27 mouse cellular contexts compared by ENCODE assay signal in the genomic region with DNA sequence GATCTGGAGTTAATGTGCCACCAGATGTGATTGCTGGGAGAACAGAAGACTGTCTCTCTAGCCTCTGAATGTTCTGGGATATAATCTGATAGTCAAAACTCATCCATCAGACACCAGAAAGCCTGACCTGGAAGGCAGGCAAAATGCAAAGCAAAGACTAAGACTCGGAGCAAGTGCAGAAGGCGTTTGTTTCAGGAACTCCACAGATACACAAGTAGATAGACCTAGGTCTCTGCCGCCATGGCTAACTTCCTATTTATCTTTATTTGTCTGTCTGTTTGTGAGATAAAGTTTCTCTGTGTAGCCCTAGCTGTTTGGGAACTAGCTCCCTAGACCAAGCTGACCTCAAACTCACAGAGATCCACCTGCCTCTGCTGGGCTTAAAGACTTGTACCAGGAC. TPM values are rescaled to one million over a fixed set of nuclear protein-coding genes. Genes with fewer than 3 reads are reported as not detected.
"Had no signal": no experiment of that assay in that cellular context is flagged by ENCODE, and none has a peak within 500 bp of the region (broad histone marks: within the 10 kb centered on the region; RNA-seq: fewer than 3 reads in every experiment).

No protein-coding gene starts in this region.

- ATAC-seq: forebrain, embryonic 13.5 days; forebrain, embryonic 14.5 days; forebrain, embryonic 15.5 days; forebrain, embryonic 16.5 days; forebrain, postnatal 0 days had no signal

- H3K36me3 ChIP-seq: embryonic facial prominence, embryonic 10.5 days; embryonic facial prominence, embryonic 12.5 days; embryonic facial prominence, embryonic 13.5 days; embryonic facial prominence, embryonic 15.5 days; forebrain, embryonic 10.5 days; forebrain, embryonic 12.5 days; forebrain, embryonic 15.5 days had no signal

- DNase-seq: cerebellum, adult 8-10 months; cerebellum, adult 9-10 months; cerebellum, adult 9-11 months; cerebellum, postnatal 10 days; cerebellum, postnatal 14 days; cerebellum, postnatal 25 days; cerebellum, postnatal 36 days; embryo, embryonic 11 days; forebrain, postnatal 0 days; gastrocnemius, adult 2 months; gastrocnemius, postnatal 10 days; gastrocnemius, postnatal 14 days; gastrocnemius, postnatal 25 days; gastrocnemius, postnatal 36 days; heart, adult 18-20 months; heart, adult 2 months had no signal

- H3K4me1 ChIP-seq: embryonic facial prominence, embryonic 10.5 days; embryonic facial prominence, embryonic 12.5 days; embryonic facial prominence, embryonic 13.5 days; embryonic facial prominence, embryonic 15.5 days; forebrain, embryonic 12.5 days; forebrain, embryonic 13.5 days; forebrain, embryonic 15.5 days had no signal

- H3K27ac ChIP-seq: embryonic facial prominence, embryonic 10.5 days; embryonic facial prominence, embryonic 12.5 days; embryonic facial prominence, embryonic 13.5 days; embryonic facial prominence, embryonic 15.5 days; forebrain, embryonic 10.5 days; forebrain, embryonic 12.5 days; forebrain, embryonic 13.5 days; forebrain, embryonic 15.5 days; gastrocnemius, adult 2 months; heart, adult 2 months had no signal

- H3K4me3 ChIP-seq: embryonic facial prominence, embryonic 10.5 days; embryonic facial prominence, embryonic 12.5 days; embryonic facial prominence, embryonic 13.5 days; embryonic facial prominence, embryonic 15.5 days; erythroblast, embryonic 14.5 days; forebrain, embryonic 10.5 days; forebrain, embryonic 12.5 days; forebrain, embryonic 13.5 days; forebrain, embryonic 15.5 days; gastrocnemius, adult 2 months; heart, adult 2 months had no signal

- H3K27me3 ChIP-seq: embryonic facial prominence, embryonic 13.5 days; embryonic facial prominence, embryonic 15.5 days; forebrain, embryonic 12.5 days; forebrain, embryonic 13.5 days; forebrain, embryonic 15.5 days had no signal

- H3K9me3 ChIP-seq: embryonic facial prominence, embryonic 10.5 days; embryonic facial prominence, embryonic 12.5 days; embryonic facial prominence, embryonic 13.5 days; embryonic facial prominence, embryonic 15.5 days; forebrain, embryonic 10.5 days; forebrain, embryonic 12.5 days; forebrain, embryonic 13.5 days; forebrain, embryonic 15.5 days had no signal

- H3K9ac ChIP-seq: embryonic facial prominence, embryonic 12.5 days; embryonic facial prominence, embryonic 13.5 days; embryonic facial prominence, embryonic 15.5 days; forebrain, embryonic 12.5 days; forebrain, embryonic 13.5 days; forebrain, embryonic 15.5 days; forebrain, postnatal 0 days had no signal

- H3K4me2 ChIP-seq: embryonic facial prominence, embryonic 12.5 days; embryonic facial prominence, embryonic 13.5 days; embryonic facial prominence, embryonic 15.5 days; forebrain, embryonic 12.5 days; forebrain, embryonic 13.5 days; forebrain, embryonic 15.5 days had no signal

RNA-seq across cellular contexts. Expression of a gene that starts 14.9 kb away (rescaled TPM):
- polyA plus RNA-seq: erythroblast, embryonic 14.5 days had no signal
